Mouse (Mus musculus) T-helper 2 cell (primary cell): Measurements from ENCODE around the gene Fam214a.

Experiments used
- in situ Hi-C: fragments of 300-600 bp; cut with MboI, MseI; formaldehyde crosslinking; loops from one replicate; pipeline ENCODE4 v1.15.1; 2025; ENCODE audit warnings: high pct_unique_total_duplicates

Fam214a gene

GRCm38 (mm10) chr9:75023150-75023894 lies 70.6 kb downstream of the Fam214a start:
- in situ Hi-C loops: loop anchor here (10.0 kb wide), 1 partner anchor 119 kb away; no protein-coding TSS in a partner anchor

GRCm38 (mm10) chr9:75024089-75024488 lies 71.4 kb downstream of the Fam214a start:
- in situ Hi-C loops: loop anchor here (10.0 kb wide), 1 partner anchor 119 kb away; no protein-coding TSS in a partner anchor

GRCm38 (mm10) chr9:75025689-75026088 lies 73.0 kb downstream of the Fam214a start:
- in situ Hi-C loops: loop anchor here (10.0 kb wide), 1 partner anchor 121 kb away; no protein-coding TSS in a partner anchor

GRCm38 (mm10) chr9:75032408-75032807 lies 79.7 kb downstream of the Fam214a start:
- in situ Hi-C loops: no loop called here

- in situ Hi-C loops: no loop called here
These were observed 80.5 kb downstream of the Fam214a start for GRCm38 (mm10) chr9:75033141-75033540.

GRCm38 (mm10) chr9:75034691-75035090 lies 82.0 kb downstream of the Fam214a start:
- in situ Hi-C loops: no loop called here

- in situ Hi-C loops: no loop called here
These were observed 83.3 kb downstream of the Fam214a start for GRCm38 (mm10) chr9:75035944-75036343.

- in situ Hi-C loops: no loop called here
These were observed 85.0 kb downstream of the Fam214a start, which contains the start of gene Arpp19 for GRCm38 (mm10) chr9:75037451-75038356. TSS of gene Arpp19 (plus strand) at chr9:75037614.

- in situ Hi-C loops: no loop called here
These were observed 85.6 kb downstream of the Fam214a start for GRCm38 (mm10) chr9:75038357-75038688.

- in situ Hi-C loops: no loop called here
These were observed 87.9 kb downstream of the Fam214a start for GRCm38 (mm10) chr9:75040566-75040965.

GRCm38 (mm10) chr9:75041840-75042525 lies 89.3 kb downstream of the Fam214a start:
- in situ Hi-C loops: no loop called here

- in situ Hi-C loops: no loop called here
These were observed 90.5 kb downstream of the Fam214a start for GRCm38 (mm10) chr9:75043191-75043590.

GRCm38 (mm10) chr9:75047079-75047478 lies 94.4 kb downstream of the Fam214a start:
- in situ Hi-C loops: no loop called here

GRCm38 (mm10) chr9:75049100-75049499 lies 96.4 kb downstream of the Fam214a start:
- in situ Hi-C loops: no loop called here

GRCm38 (mm10) chr9:75050003-75050402 lies 97.3 kb downstream of the Fam214a start:
- in situ Hi-C loops: loop anchor here (10.0 kb wide), 2 partner anchors 215 to 395 kb away; partner anchors contain the start of gene Leo1

GRCm38 (mm10) chr9:75051841-75052240 lies 99.2 kb downstream of the Fam214a start:
- in situ Hi-C loops: loop anchor here (10.0 kb wide), 2 partner anchors 213 to 393 kb away; partner anchors contain the start of gene Leo1

GRCm38 (mm10) chr9:75055046-75055445 lies 102.4 kb downstream of the Fam214a start:
- in situ Hi-C loops: loop anchor here (10.0 kb wide), 2 partner anchors 210 to 390 kb away; partner anchors contain the start of gene Leo1

- in situ Hi-C loops: no loop called here
These were observed 112.1 kb downstream of the Fam214a start for GRCm38 (mm10) chr9:75064678-75065331.

GRCm38 (mm10) chr9:75070457-75071028 lies 117.9 kb downstream of the Fam214a start, which contains the start of gene Myo5a:
TSS of gene Myo5a (plus strand) at chr9:75071015.
- in situ Hi-C loops: no loop called here

- in situ Hi-C loops: no loop called here
These were observed 118.5 kb downstream of the Fam214a start for GRCm38 (mm10) chr9:75071029-75071705.
